Mouse (Mus musculus) midbrain, embryonic 10.5 days (tissue): ENCODE measurements at regions not wholly inside any gene's neighbourhood (a gene's known extent, or its start where the extent isn't known, plus 50 kb on each side); places are given as distances from the start of the nearest gene placed in this dataset.

Source experiments
- DNase-seq: peaks from one replicate; pipeline ENCODE4 v3.0.0-alpha.2; 2017; ENCODE audit warnings: low spot score
- H3K27ac ChIP-seq: fragments of 300-500 bp; sonication (generic); replicated peaks from 2 replicates; pipeline ENCODE4 v1.5.1; 2016; ENCODE audit warnings: mild to moderate bottlenecking
- H3K27me3 ChIP-seq: fragments of 300-500 bp; sonication (generic); 2 replicates; pipeline ENCODE4 v1.6.1; 2016; ENCODE audit warnings: low read depth, mild to moderate bottlenecking; ENCODE audit not compliant: poor library complexity, severe bottlenecking
- H3K36me3 ChIP-seq: fragments of 300-500 bp; sonication (generic); 2 replicates; pipeline ENCODE4 v1.6.1; 2016; ENCODE audit warnings: mild to moderate bottlenecking, moderate library complexity
- H3K4me1 ChIP-seq: fragments of 300-500 bp; sonication (generic); 2 replicates; pipeline ENCODE4 v1.6.1; 2016
- H3K4me3 ChIP-seq: fragments of 300-500 bp; sonication (generic); 2 replicates; pipeline ENCODE4 v1.5.1; 2016; ENCODE audit warnings: mild to moderate bottlenecking, moderate library complexity
- H3K9me3 ChIP-seq: fragments of 300-500 bp; sonication (generic); replicated peaks from 2 replicates; pipeline ENCODE4 v1.6.1; 2016; ENCODE audit warnings: mild to moderate bottlenecking
- WGBS: fragments of 180-500 bp; shearing (Covaris S2); methylation state at CpG from one replicate; pipeline ENCODE4 v1.1.7; 2016; 5-methylcytosine and 5-hydroxymethylcytosine counted together

DNA sequence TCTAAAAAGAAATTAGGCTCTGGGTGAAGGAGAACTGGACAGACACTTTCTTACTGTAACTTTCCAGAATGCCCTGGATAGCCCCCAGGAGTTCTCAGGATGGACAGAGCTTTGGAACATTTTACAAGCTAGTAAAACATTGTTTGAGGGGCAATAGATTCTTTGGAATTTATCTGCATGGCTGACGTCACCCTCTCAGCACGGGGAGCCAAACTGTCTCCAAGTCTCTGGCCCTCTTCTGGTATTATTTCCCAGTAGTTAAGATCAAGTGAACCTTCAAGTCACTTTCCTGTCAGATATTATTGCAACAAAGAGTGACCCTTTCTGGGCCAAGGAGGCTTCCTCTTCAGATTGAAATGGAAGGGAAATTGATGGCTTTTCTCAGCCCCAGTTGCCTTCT is 192.3 kb upstream of the Bmper start:
- WGBS, result 74% methylated on average over 2 of the region's 2 CpGs
- Histone ChIP-seq H3K27me3 (peaks cover 50% of the 10 kb centered on the region), H3K9me3 (no peaks in the 10 kb centered on the region), H3K36me3 (no peaks in the 10 kb centered on the region), H3K4me1 (peaks cover 15% of the 10 kb centered on the region), H3K27ac (no peak overlapping the region), H3K4me3 (no peak overlapping the region)
- no peak for DNase-seq

DNA sequence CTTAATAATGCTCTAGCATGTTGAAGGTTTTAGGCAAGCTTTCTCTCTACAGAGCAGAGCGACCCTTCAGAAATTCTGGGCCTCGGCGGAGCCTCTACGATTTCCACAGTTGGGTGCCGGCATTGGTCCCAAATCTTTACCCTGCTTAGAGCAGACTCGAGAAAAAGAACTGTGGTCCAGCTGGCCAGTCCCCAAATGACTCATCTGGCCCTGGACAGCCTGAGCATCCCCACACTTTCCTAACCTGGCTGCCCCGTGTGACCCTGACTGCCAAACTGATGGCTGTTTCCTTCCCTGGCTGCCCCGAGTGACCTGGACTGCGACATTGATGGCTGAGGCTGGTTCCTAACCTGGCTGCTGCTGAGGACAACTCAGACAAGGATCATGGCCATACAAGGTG is 191.0 kb upstream of the Bmper start:
- Histone ChIP-seq H3K4me1 (peaks cover 26% of the 10 kb centered on the region), H3K36me3 (no peaks in the 10 kb centered on the region), H3K9me3 (no peaks in the 10 kb centered on the region), H3K27ac (no peak overlapping the region), H3K4me3 (no peak overlapping the region), H3K27me3 (peaks cover 64% of the 10 kb centered on the region)
- 91% methylated on average over 9 of the region's 9 CpGs for WGBS
- no peak for DNase-seq

DNA sequence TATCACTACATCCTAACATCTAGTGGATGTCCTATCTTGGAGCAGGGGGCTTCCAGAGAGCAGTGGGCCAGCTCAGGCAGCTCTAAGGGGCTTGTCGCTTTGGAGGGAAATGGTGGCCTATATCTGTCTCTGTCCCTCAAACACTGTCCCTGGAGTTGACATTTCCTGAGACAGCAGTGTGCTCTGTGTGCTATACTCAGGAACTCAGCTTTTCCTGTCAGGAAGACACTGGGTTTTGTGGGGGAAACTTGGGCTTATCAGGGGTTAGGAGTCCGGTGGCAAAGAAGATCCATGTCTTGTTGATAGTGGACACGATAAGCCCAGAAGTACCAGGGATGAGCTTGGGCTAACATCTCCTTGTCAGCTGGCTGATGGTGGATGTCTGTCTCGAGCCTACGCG is 187.6 kb upstream of the Bmper start:
- H3K27me3 ChIP-seq, result peaks cover 60% of the 10 kb centered on the region
- DNase-seq, result no peak
- H3K4me3 ChIP-seq, result no peak overlapping the region
- peaks cover 23% of the 10 kb centered on the region for H3K4me1 ChIP-seq
- H3K9me3 ChIP-seq, result no peaks in the 10 kb centered on the region
- no peak overlapping the region for H3K27ac ChIP-seq
- no peaks in the 10 kb centered on the region for H3K36me3 ChIP-seq
- 67% methylated on average over 6 of the region's 6 CpGs for WGBS

DNA sequence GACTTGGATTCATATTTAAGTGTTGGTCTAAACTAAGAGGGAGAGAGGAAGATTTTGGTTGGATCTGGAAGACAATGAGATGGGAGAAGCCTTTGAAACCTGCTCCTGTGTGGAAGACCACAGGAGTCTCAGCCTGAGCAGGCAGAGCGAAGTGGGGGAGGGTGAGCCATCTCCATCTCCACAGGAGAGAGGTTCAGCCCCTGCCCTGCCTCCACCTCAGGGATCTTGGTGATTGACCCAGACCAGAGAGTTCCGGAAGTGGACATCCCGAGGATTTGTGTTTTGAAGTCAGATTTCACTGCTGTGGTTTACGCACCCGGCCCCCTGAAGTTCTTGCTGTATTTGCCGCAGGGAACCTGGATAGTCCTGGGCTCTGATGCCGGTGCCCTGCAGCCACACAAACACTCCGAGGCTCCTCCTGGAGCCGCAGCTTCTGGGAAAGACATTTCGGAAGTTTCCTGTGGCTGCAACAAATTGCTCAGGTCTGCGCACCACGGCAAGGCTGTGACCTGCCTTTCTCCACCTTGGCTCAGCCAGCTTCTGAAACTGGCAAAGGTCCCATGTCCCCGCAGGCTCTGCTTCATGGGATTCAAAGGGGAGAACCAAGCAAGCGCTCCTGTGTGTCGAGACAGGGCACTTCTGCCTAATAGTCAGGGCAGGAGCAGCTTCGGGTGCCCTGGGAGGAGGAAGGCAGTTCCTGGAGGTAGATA is 186.8 kb upstream of the Bmper start:
- peaks cover 54% of the 10 kb centered on the region for H3K27me3 ChIP-seq
- 10% methylated on average over 16 of the region's 16 CpGs for WGBS
- peak overlapping the region; percentile 23; the same call in 1 of the 2 replicates for H3K27ac ChIP-seq
- H3K4me1 ChIP-seq, result peaks cover 23% of the 10 kb centered on the region
- DNase-seq, result peak; percentile 32
- peak overlapping the region; percentile 35 for H3K4me3 ChIP-seq
- no peaks in the 10 kb centered on the region for H3K9me3 ChIP-seq
- no peaks in the 10 kb centered on the region for H3K36me3 ChIP-seq

DNA sequence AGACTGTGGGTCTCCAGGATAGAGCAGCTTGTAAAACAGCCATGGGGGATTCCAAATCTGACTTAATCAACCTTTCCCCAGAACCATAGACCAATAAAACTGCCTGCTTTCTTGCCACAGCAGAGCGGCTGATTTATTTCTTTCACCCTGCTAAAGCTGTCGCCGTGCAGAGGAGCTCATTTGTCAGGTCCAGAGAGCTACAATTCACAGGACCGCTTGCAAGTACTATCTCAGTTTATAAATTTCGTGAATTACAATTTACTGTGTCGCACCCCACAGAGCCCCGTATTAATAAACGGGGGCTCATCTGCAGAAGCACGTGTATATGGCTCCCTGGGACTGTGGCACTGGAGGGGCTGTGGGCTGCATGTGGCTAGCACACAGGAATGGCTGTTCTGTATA is 185.4 kb upstream of the Bmper start:
- 85% methylated on average over 9 of the region's 9 CpGs for WGBS
- peaks cover 41% of the 10 kb centered on the region for H3K27me3 ChIP-seq
- H3K27ac ChIP-seq, result no peak overlapping the region
- DNase-seq, result no peak
- peaks cover 29% of the 10 kb centered on the region for H3K4me1 ChIP-seq
- H3K36me3 ChIP-seq, result no peaks in the 10 kb centered on the region
- no peaks in the 10 kb centered on the region for H3K9me3 ChIP-seq
- no peak overlapping the region for H3K4me3 ChIP-seq

DNA sequence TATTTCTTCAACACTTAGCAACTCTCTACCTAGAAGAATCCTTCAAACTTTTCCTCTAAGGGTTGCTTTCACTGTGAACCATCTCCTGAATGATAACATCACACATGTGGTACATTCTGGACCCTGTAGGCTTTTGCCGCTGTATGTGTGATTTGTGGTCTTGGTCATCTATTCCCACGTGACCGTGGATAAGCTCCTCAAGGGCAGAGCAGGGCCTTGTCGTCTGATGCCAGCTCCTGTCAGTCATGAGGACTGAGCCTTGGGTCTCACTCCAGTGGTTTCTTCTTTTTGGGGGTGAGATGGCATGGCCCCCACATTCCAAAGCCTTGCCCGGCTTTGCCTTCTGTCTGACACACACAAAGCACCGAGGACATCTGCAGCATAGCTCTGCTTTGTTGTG is 183.3 kb upstream of the Bmper start:
- Histone ChIP-seq H3K9me3 (no peaks in the 10 kb centered on the region), H3K36me3 (no peaks in the 10 kb centered on the region), H3K4me3 (no peak overlapping the region), H3K4me1 (peaks cover 24% of the 10 kb centered on the region), H3K27ac (no peak overlapping the region), H3K27me3 (peaks cover 32% of the 10 kb centered on the region)
- DNase-seq, result no peak
- 88% methylated on average over 6 of the region's 6 CpGs for WGBS

DNA sequence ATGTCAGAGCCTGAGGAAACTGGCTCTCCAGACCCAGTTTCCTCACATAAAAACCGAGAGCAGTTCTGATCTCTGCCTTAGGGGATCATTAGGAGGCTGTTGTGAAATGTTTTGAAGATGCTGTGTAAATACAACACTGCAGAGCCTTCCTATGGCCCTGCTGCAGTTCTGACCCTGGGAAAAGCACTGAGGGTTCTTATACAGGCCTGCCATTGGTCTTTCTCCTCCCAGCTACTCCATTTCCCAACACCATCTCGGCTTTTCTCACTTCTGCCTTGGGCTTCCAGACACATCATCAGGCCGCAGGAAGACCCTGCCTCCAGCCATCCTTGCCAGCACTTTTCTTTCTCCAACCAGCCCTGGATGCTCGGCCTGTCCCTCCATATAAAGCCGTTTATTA is 181.9 kb upstream of the Bmper start:
- Histone ChIP-seq H3K27me3 (peaks cover 18% of the 10 kb centered on the region), H3K4me3 (no peak overlapping the region), H3K9me3 (no peaks in the 10 kb centered on the region), H3K36me3 (no peaks in the 10 kb centered on the region), H3K27ac (no peak overlapping the region), H3K4me1 (peaks cover 28% of the 10 kb centered on the region)
- DNase-seq, result no peak
- 71% methylated on average over 5 of the region's 5 CpGs for WGBS

DNA sequence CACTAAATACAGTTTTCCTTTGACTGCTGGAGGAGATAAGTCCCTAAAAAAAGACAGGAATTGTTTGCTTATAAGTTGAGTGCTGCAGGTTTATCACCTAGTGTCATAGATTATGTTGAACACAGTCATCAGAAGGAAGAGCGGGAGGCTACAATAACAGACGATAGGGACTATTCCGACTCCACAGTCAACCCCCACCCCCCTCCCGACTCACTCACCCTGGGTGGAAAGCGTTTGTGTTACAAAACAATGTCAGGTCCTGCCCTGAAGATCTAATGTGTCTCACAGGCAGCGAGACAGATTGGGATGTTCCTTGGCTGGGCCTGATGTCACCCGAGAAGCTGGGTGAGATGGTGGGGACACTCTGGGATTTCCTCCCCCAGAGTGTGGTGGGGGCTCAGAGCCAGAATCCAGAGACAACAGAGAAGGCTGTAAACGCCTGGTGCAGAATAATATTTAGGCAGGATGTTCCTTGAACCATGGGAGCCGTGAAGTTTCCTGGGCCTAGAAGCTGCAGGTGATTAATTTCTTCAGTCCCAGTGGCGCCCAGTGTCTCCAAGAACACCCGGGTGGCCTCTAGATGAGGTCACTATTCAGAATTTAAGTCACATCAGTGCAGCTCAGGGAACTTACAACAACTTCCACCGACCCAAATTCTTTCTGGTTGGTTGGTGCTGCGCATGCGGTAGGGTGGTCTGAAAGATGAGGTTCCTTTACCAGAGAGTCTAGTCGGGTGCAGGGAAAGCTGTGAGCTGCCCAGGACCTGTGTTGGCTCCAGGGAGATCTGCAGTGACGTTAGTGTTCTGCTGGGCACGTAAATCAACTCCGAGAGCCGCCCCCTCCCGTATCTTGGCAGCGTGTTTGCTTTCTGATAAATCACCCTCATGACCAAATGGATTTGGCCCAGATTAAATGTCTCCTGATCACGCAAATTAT is 181.1 kb upstream of the Bmper start:
- H3K4me1 ChIP-seq, result peaks cover 21% of the 10 kb centered on the region
- H3K27ac ChIP-seq, result no peak overlapping the region
- H3K27me3 ChIP-seq, result peaks cover 10% of the 10 kb centered on the region
- H3K4me3 ChIP-seq, result no peak overlapping the region
- no peak for DNase-seq
- 74% methylated on average over 22 of the region's 22 CpGs for WGBS
- H3K36me3 ChIP-seq, result no peaks in the 10 kb centered on the region
- no peaks in the 10 kb centered on the region for H3K9me3 ChIP-seq

DNA sequence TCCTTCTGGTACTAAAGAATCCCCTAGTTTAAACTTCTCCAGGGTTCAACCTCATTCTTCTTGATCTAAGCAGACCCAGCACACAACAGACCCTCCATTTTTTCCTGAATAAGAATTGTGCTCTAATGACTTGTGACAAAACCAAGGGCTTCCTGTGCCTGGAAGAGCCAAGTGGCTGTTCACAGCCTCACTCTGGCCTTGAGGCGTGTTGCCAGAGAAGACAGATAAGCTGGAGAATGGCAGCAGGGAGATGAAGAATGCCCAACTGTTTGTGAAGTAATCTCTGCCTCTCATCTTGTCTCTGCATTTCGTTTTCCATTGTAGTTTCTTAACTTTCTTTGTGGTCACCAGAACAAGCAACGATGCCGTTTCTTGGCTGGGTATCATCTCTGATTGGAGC is 179.9 kb upstream of the Bmper start:
- WGBS, result 85% methylated on average over 4 of the region's 4 CpGs
- Histone ChIP-seq H3K9me3 (no peaks in the 10 kb centered on the region), H3K4me3 (no peak overlapping the region), H3K4me1 (peaks cover 17% of the 10 kb centered on the region), H3K27me3 (no peaks in the 10 kb centered on the region), H3K36me3 (no peaks in the 10 kb centered on the region), H3K27ac (no peak overlapping the region)
- DNase-seq, result no peak

DNA sequence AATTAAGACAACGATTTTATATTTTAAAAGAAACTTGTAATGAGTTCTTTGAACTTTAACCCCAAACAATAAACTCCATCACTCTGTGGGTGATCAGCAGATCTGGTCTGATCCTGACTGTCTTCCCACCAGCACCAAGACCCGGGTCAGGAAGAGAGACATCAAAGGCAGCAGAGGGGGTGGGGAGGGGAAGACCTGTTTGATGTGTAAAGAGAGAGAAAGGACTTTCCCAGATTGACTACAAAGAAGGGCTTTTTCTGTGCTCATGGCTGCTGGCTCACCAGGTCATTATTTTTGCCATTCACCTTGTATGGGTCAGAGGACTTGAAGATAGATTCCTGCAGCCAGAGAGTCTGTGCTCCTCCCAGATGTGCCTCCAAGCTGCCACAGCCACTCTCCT is 177.4 kb upstream of the Bmper start:
- no peak overlapping the region for H3K27ac ChIP-seq
- no peaks in the 10 kb centered on the region for H3K27me3 ChIP-seq
- no peak overlapping the region for H3K4me3 ChIP-seq
- H3K4me1 ChIP-seq, result peaks cover 17% of the 10 kb centered on the region
- no peaks in the 10 kb centered on the region for H3K36me3 ChIP-seq
- DNase-seq, result no peak
- 27% methylated on average over 2 of the region's 2 CpGs for WGBS
- H3K9me3 ChIP-seq, result no peaks in the 10 kb centered on the region

DNA sequence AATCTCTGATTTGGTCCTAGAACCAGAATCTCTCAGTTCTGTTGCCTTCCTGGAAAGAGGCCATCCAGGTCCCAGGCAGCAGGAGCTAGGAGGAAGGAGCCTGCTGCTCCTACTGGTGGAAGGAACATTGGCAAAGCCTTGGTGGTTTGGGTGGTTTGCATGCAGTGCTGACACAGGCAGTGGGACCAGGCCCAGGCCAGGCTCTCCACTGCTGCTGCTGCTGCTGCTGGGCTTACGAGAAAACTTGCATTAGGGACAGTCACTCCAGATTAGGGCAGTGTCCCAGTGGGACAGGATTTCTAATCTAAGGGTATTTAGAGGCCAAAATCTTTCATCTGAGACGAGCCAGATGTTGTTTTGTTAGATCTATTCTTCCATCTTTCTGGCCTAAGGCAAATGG is 172.1 kb upstream of the Bmper start:
- no peaks in the 10 kb centered on the region for H3K9me3 ChIP-seq
- H3K4me3 ChIP-seq, result no peak overlapping the region
- H3K27ac ChIP-seq, result peak overlapping the region; percentile 39; the same call in 1 of the 2 replicates
- DNase-seq, result no peak
- H3K27me3 ChIP-seq, result no peaks in the 10 kb centered on the region
- WGBS, result 52% methylated on average over 2 of the region's 2 CpGs
- H3K36me3 ChIP-seq, result no peaks in the 10 kb centered on the region
- peaks cover 2% of the 10 kb centered on the region for H3K4me1 ChIP-seq

DNA sequence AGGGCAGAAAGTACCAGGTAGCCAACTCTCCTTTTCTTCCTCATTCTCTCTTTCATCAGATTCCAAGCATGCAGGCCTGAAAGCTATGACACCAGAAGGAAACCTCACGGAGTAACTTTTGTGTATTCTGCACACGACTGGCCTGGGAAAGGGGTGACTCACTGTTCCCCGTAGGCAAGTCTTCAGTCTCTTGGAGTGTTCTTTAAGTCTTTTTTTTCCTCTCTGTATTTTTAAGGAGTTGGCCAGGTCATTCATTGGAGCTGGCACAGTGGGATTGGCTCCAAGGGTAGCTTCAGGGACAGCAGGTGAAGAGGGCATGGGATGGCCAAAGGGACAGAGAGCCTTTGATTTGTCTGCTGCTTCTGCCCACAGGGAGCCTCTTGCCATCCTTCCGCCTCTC is 163.3 kb upstream of the Bmper start:
- WGBS, result 88% methylated on average over 4 of the region's 4 CpGs
- H3K36me3 ChIP-seq, result no peaks in the 10 kb centered on the region
- no peak for DNase-seq
- peaks cover 15% of the 10 kb centered on the region; the same call in 1 of the 2 replicates for H3K27me3 ChIP-seq
- no peak overlapping the region for H3K27ac ChIP-seq
- peaks cover 32% of the 10 kb centered on the region for H3K4me1 ChIP-seq
- no peaks in the 10 kb centered on the region for H3K9me3 ChIP-seq
- H3K4me3 ChIP-seq, result no peak overlapping the region

DNA sequence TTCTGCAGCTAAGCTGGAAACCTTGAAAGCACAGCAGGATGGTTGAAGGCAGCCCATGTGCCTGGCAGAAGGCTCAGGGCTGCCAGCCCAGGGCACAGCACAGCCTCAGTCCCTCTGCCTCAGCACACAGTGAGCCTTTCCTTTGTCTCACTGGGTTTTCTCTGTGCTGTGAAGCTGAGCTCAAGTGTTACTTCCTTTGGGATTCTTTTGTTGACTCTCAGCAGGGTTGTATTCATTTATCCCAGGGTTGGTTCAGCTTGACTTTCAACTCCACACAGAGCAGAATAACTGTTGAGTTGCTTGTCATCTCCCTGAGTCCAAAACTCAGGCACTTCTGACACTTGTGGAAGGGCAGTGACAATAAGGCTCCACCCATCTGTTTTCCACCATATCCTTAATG is 162.3 kb upstream of the Bmper start:
- DNase-seq, result peak; percentile 16
- H3K27me3 ChIP-seq, result peaks cover 15% of the 10 kb centered on the region; the same call in 1 of the 2 replicates
- peaks cover 32% of the 10 kb centered on the region for H3K4me1 ChIP-seq
- H3K4me3 ChIP-seq, result no peak overlapping the region
- peak overlapping the region; percentile 74 for H3K27ac ChIP-seq
- no peaks in the 10 kb centered on the region for H3K36me3 ChIP-seq
- H3K9me3 ChIP-seq, result no peaks in the 10 kb centered on the region
